In genomic region chr4:47137479-47137878, GRCm38 (mm10) we compare ENCODE assay signal across 10 mouse cellular contexts. TPM values are rescaled to one million over a fixed set of nuclear protein-coding genes. Genes with fewer than 3 reads are reported as not detected.
DNase-seq lines count a peak whose midpoint lies in the region.
"Had no signal": no experiment of that assay in that cellular context is flagged by ENCODE, and none has a peak within 500 bp of the region (broad histone marks: within the 10 kb centered on the region; RNA-seq: fewer than 3 reads in every experiment).

No protein-coding gene starts in this region.

- peak; percentile 21 for DNase-seq in adrenal gland, postnatal 25 days
- no peak for DNase-seq in adrenal gland, postnatal 10 days
- peak; percentile 4 for DNase-seq in 416B (ENCODE audit: low read depth)
- DNase-seq in heart, adult 8-10 months (ENCODE audit: low spot score): peak; percentile 74
- DNase-seq in kidney, postnatal 10 days: peak; percentile 59
- DNase-seq in natural killer cell, adult 2 months (ENCODE audit: low spot score in 2 of 2): no peak
- no peak for DNase-seq in cerebellum, adult 9-11 months
- no peak for DNase-seq in spleen, postnatal 14 days (ENCODE audit: low spot score in 2 of 2)
- DNase-seq: B cell, adult 2 months; liver, embryonic 13.5 days had no signal

RNA-seq across cellular contexts. Expression of gene Galnt12, which starts 45.8 kb away (rescaled TPM):
- total RNA-seq in adrenal gland, postnatal 25 days (2021): 0.67 and 1.4 TPM in 2 replicates
- 1 to 10 TPM; 1.1 to 2.2 TPM for total RNA-seq in adrenal gland, postnatal 10 days (2021)
- total RNA-seq in heart, adult 8-10 months (2022): under 1 TPM; 0.14 to 0.44 (median 0.24) TPM

Comparison
In these comparisons a context has a peak if more than half of its experiments do, and no peak if none do; other contexts are left out.
1. DNase-seq: peak in adrenal gland, postnatal 25 days (single experiment), 416B (single experiment), heart, adult 8-10 months (single experiment) and kidney, postnatal 10 days (single experiment); none in adrenal gland, postnatal 10 days (single experiment), natural killer cell, adult 2 months (0 of 2), cerebellum, adult 9-11 months (single experiment) and spleen, postnatal 14 days (0 of 2).